Mouse (Mus musculus) liver, adult (tissue): ENCODE results near the gene Cpne4.

Experiments
- GATA4 ChIP-seq: IDR thresholded peaks from 2 replicates; pipeline ENCODE4 v1.6.1; 2014; ENCODE audit warnings: mild to moderate bottlenecking, low read length; ENCODE audit not compliant: insufficient replicate concordance

Gene Cpne4

GRCm38 (mm10) chr9:105033641-105034040 is 486.6 kb downstream of the Cpne4 start:
- TF ChIP-seq GATA4 = no peak

GRCm38 (mm10) chr9:105037847-105038246 is 490.8 kb downstream of the Cpne4 start:
- TF ChIP-seq GATA4 = no peak

- TF ChIP-seq GATA4 = no peak
Measured at GRCm38 (mm10) chr9:105046014-105046413, 498.9 kb downstream of the Cpne4 start.

GRCm38 (mm10) chr9:105048351-105048750 is 501.3 kb downstream of the Cpne4 start:
- no peak for TF ChIP-seq GATA4

- no peak for TF ChIP-seq GATA4
Measured at GRCm38 (mm10) chr9:105049636-105050035, 502.6 kb downstream of the Cpne4 start.

GRCm38 (mm10) chr9:105050257-105050656 is 503.2 kb downstream of the Cpne4 start:
- no peak for TF ChIP-seq GATA4

GRCm38 (mm10) chr9:105053147-105053557 is 506.1 kb downstream of the Cpne4 start, which contains the start of gene Mrpl3:
Mrpl3 (plus strand) TSS chr9:105053239.
- no peak for TF ChIP-seq GATA4

GRCm38 (mm10) chr9:105053812-105054211 is 506.7 kb downstream of the Cpne4 start:
- TF ChIP-seq GATA4 = no peak

- TF ChIP-seq GATA4 = no peak
Measured at GRCm38 (mm10) chr9:105069106-105069505, 522.0 kb downstream of the Cpne4 start.

GRCm38 (mm10) chr9:105072991-105073748 is 526.1 kb downstream of the Cpne4 start:
- TF ChIP-seq GATA4 = no peak

GRCm38 (mm10) chr9:105074851-105075250 is 527.8 kb downstream of the Cpne4 start:
- no peak for TF ChIP-seq GATA4

GRCm38 (mm10) chr9:105076756-105077424 is 529.8 kb downstream of the Cpne4 start:
- no peak for TF ChIP-seq GATA4

GRCm38 (mm10) chr9:105078460-105078859 is 531.4 kb downstream of the Cpne4 start:
- TF ChIP-seq GATA4 = no peak

- TF ChIP-seq GATA4 = no peak
Measured at GRCm38 (mm10) chr9:105080246-105080645, 533.2 kb downstream of the Cpne4 start.
